In the genomic region with DNA sequence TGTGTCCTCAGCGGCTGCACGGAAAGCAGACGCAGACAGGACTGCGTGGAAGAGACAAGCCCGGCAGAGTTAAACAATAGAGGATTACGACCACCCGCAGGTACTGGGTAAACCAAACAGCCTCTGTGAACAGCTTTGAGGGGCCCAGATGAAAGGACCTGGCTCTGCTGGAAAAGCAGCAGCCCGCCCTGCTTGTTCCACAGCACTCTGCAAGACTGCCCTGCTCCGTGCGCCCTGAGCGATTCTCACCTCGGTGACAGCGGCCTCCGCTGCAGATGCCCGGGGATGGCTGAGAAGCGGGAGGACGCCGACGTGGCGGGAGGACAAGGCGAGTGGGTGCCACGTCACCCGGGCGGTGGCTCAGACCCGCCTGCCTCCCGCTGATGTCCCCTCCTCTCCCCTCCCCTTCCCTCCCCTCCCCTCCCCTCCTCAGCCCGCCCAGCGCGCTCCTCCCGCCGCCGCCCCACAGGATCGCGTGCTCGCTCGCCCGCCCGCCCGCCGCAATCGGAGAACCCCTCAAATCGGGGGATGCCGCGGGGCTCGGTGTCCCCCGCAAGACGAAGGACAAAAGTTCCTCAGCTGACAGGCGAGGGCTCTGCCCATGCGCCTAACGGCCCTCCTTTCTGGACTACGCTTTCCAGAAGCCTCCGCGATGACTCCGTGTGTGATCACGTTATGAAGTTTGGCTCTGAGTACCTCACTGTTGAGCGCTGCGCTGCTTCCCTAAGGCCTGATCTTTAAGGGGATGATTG, we compare ENCODE assay signal across 8 mouse cellular contexts. TPM values are rescaled to one million over a fixed set of nuclear protein-coding genes. Genes with fewer than 3 reads are reported as not detected.
A peak's percentile ranks its signal among the peaks of the same experiment; 100 is the strongest.
DNase-seq lines count a peak whose midpoint lies in the region; ATAC-seq lines count a peak whose summit lies in the region.

Gene Zfp9, minus strand, starts transcription at position 364 of the 752 bp plus-strand sequence.

- peak; percentile 56 for DNase-seq in WW6 (ENCODE audit: low read depth, low spot score)
- peak; percentile 85 to 89 for DNase-seq in cerebellum, postnatal 14 days
- peak; percentile 83 to 85 for DNase-seq in frontal cortex, postnatal 36 days (ENCODE audit: low spot score in 2 of 2)
- DNase-seq in hindbrain, embryonic 14.5 days (ENCODE audit: low spot score): peak; percentile 77
- DNase-seq in left cerebral cortex, adult 11 months (ENCODE audit: low spot score): peak; percentile 76
- DNase-seq in lung, postnatal 25 days (ENCODE audit: low spot score): peak; percentile 69
- DNase-seq in right cerebral cortex, adult 2 months (ENCODE audit: low spot score in 2 of 2): peak; percentile 81 to 84
- DNase-seq in yolk sac, embryonic 10.5 days (ENCODE audit: low spot score): peak; percentile 87

- ATAC-seq in hindbrain, embryonic 14.5 days (ENCODE audit: low FRiP score): peak; percentile 92

- no peaks in the 10 kb centered on the region for H3K9me3 ChIP-seq in hindbrain, embryonic 14.5 days (ENCODE audit: control insufficient read depth, low read length)

- peak within 1 kb of the TSS; percentile 77 for H3K9ac ChIP-seq in hindbrain, embryonic 14.5 days

- WGBS in hindbrain, embryonic 14.5 days: under 1% methylated on average over 45 of the region's 57 CpGs

- peaks cover 13% of the 10 kb centered on the region; the same call in 1 of the 2 replicates for H3K36me3 ChIP-seq in hindbrain, embryonic 14.5 days (replicated peaks; ENCODE audit: control insufficient read depth, insufficient read depth)

- peak within 1 kb of the TSS; percentile 88 for H3K27ac ChIP-seq in hindbrain, embryonic 14.5 days

- H3K4me1 ChIP-seq in hindbrain, embryonic 14.5 days (replicated peaks; ENCODE audit: control insufficient read depth, insufficient read depth, low read length): peaks cover 9% of the 10 kb centered on the region

- H3K27me3 ChIP-seq in hindbrain, embryonic 14.5 days (ENCODE audit: control insufficient read depth, insufficient read depth, low read length): peaks cover 6% of the 10 kb centered on the region; the same call in 1 of the 2 replicates

- peak within 1 kb of the TSS; percentile 91 for H3K4me2 ChIP-seq in hindbrain, embryonic 14.5 days (replicated peaks)

- peak within 1 kb of the TSS; percentile 61 for H3K4me3 ChIP-seq in hindbrain, embryonic 14.5 days (replicated peaks; ENCODE audit: low read length)

RNA-seq across cellular contexts. Expression of gene Zfp9, which starts in this region (rescaled TPM):
- 13.5 and 16.5 TPM in 2 replicates for polyA plus RNA-seq in hindbrain, embryonic 14.5 days (2014; fragmentation: Nextera tagmentation; extraction: Ambion mirVana)

Comparison
In these comparisons a context has a peak if more than half of its experiments do, and no peak if none do; other contexts are left out.
1. Peak in every context shown above with its lines: DNase-seq, ATAC-seq, H3K4me3 ChIP-seq and H3K27ac ChIP-seq.